Comparison of ENCODE assay signal across 19 mouse cellular contexts in genomic region chr6:127207308-127207707, GRCm38 (mm10). TPM values are rescaled to one million over a fixed set of nuclear protein-coding genes. Genes with fewer than 3 reads are reported as not detected.
DNase-seq lines count a peak whose midpoint lies in the region; ATAC-seq and TF ChIP-seq lines count a peak whose summit lies in the region.
"Had no signal": no experiment of that assay in that cellular context is flagged by ENCODE, and none has a peak within 500 bp of the region (broad histone marks: within the 10 kb centered on the region; RNA-seq: fewer than 3 reads in every experiment).

No protein-coding gene starts in this region.

- H3K9me3 ChIP-seq in stomach, embryonic 16.5 days (replicated peaks; ENCODE audit: control insufficient read depth, low read length) = no peaks in the 10 kb centered on the region
- H3K9me3 ChIP-seq in stomach, postnatal 0 days (ENCODE audit: control insufficient read depth, low read length) = no peaks in the 10 kb centered on the region
- H3K9me3 ChIP-seq: embryonic facial prominence, embryonic 10.5 days; embryonic facial prominence, embryonic 12.5 days; forebrain, embryonic 13.5 days; forebrain, embryonic 15.5 days had no signal

- H3K4me2 ChIP-seq in stomach, embryonic 16.5 days (ENCODE audit: low read depth, low read length) = no peak overlapping the region
- no peak overlapping the region for H3K4me2 ChIP-seq in stomach, postnatal 0 days (replicated peaks; ENCODE audit: low read depth)
- H3K4me2 ChIP-seq: embryonic facial prominence, embryonic 12.5 days; forebrain, embryonic 13.5 days; forebrain, embryonic 15.5 days had no signal

- 55% methylated on average over 5 of the region's 5 CpGs for WGBS in stomach, embryonic 16.5 days
- 60% methylated on average over 5 of the region's 5 CpGs for WGBS in stomach, postnatal 0 days

- peak; percentile 29; the same call in 1 of the 2 replicates for ATAC-seq in stomach, embryonic 16.5 days (ENCODE audit: insufficient read depth, low FRiP score)
- no peak; the same call in 1 of the 2 replicates for ATAC-seq in stomach, postnatal 0 days (ENCODE audit: low FRiP score, low TSS enrichment)
- ATAC-seq: activated CD4-positive, CD25-positive, alpha-beta regulatory T cell, adult 4 months; forebrain, embryonic 13.5 days; forebrain, embryonic 15.5 days; forebrain, postnatal 0 days had no signal

- no peak for TF ChIP-seq EP300 in stomach, postnatal 0 days (optimal IDR thresholded peaks at IDR 0.05)

- H3K4me3 ChIP-seq in stomach, embryonic 16.5 days (replicated peaks; ENCODE audit: low read length) = no peak overlapping the region
- no peak overlapping the region for H3K4me3 ChIP-seq in stomach, postnatal 0 days (ENCODE audit: low read depth, low read length)
- H3K4me3 ChIP-seq: embryonic facial prominence, embryonic 10.5 days; embryonic facial prominence, embryonic 12.5 days; forebrain, embryonic 13.5 days; forebrain, embryonic 15.5 days had no signal

- H3K27ac ChIP-seq in stomach, embryonic 16.5 days (ENCODE audit: low read length) = no peak overlapping the region
- H3K27ac ChIP-seq in stomach, postnatal 0 days (replicated peaks) = no peak overlapping the region
- H3K27ac ChIP-seq: embryonic facial prominence, embryonic 10.5 days; embryonic facial prominence, embryonic 12.5 days; forebrain, embryonic 13.5 days; forebrain, embryonic 15.5 days had no signal

- H3K36me3 ChIP-seq in stomach, embryonic 16.5 days (ENCODE audit: control insufficient read depth, insufficient read depth, low read length) = no peaks in the 10 kb centered on the region
- no peaks in the 10 kb centered on the region for H3K36me3 ChIP-seq in stomach, postnatal 0 days (ENCODE audit: control insufficient read depth, insufficient read depth, low read length)
- H3K36me3 ChIP-seq: embryonic facial prominence, embryonic 10.5 days; embryonic facial prominence, embryonic 12.5 days; forebrain, embryonic 15.5 days had no signal

- no peak for TF ChIP-seq CTCF in stomach, postnatal 0 days (IDR thresholded peaks at IDR 0.05; ENCODE audit: low read depth)

- no peak overlapping the region for H3K9ac ChIP-seq in stomach, embryonic 16.5 days (ENCODE audit: low read length)
- no peak overlapping the region for H3K9ac ChIP-seq in stomach, postnatal 0 days (ENCODE audit: low read length)
- H3K9ac ChIP-seq: embryonic facial prominence, embryonic 12.5 days; forebrain, embryonic 13.5 days; forebrain, embryonic 15.5 days; forebrain, postnatal 0 days had no signal

- no peaks in the 10 kb centered on the region for H3K4me1 ChIP-seq in stomach, embryonic 16.5 days (ENCODE audit: control insufficient read depth, insufficient read depth, low read length)
- H3K4me1 ChIP-seq in stomach, postnatal 0 days (replicated peaks; ENCODE audit: control insufficient read depth, insufficient read depth) = no peaks in the 10 kb centered on the region
- H3K4me1 ChIP-seq: embryonic facial prominence, embryonic 10.5 days; embryonic facial prominence, embryonic 12.5 days; forebrain, embryonic 13.5 days; forebrain, embryonic 15.5 days had no signal

- no peaks in the 10 kb centered on the region for H3K27me3 ChIP-seq in stomach, embryonic 16.5 days (ENCODE audit: control insufficient read depth, insufficient read depth, low read length)
- no peaks in the 10 kb centered on the region for H3K27me3 ChIP-seq in stomach, postnatal 0 days (ENCODE audit: control insufficient read depth, insufficient read depth, low read length)
- H3K27me3 ChIP-seq: embryonic facial prominence, embryonic 12.5 days; forebrain, embryonic 13.5 days; forebrain, embryonic 15.5 days had no signal

- DNase-seq in stomach, postnatal 0 days (ENCODE audit: low spot score) = no peak
- peak; percentile 10 for DNase-seq in ES-CJ7 (ENCODE audit: low read depth, low spot score)
- peak; percentile 39 for DNase-seq in induced T-regulatory cell, adult 2 months (ENCODE audit: low read depth)
- no peak for DNase-seq in adrenal gland, adult 8-10 months
- DNase-seq in cerebellum, adult 9-10 months = no peak
- DNase-seq: adrenal gland, postnatal 10 days; adrenal gland, postnatal 25 days; cerebellum, adult 11 months; cerebellum, adult 18-20 months; cerebellum, adult 8-10 months; cerebellum, postnatal 10 days; cerebellum, postnatal 25 days; forebrain, postnatal 0 days had no signal

RNA-seq across cellular contexts. Expression of gene Ccnd2, which starts 55.3 kb away (rescaled TPM):
- polyA plus RNA-seq in stomach, embryonic 16.5 days (2015; fragmentation: Nextera tagmentation; extraction: Ambion mirVana) = 932 and 1,032 TPM in 2 replicates
- polyA plus RNA-seq in stomach, postnatal 0 days (2015; fragmentation: Nextera tagmentation; extraction: Ambion mirVana) = 433 and 478 TPM in 2 replicates
- total RNA-seq in adrenal gland, adult 8-10 months (2022) = 100 to 1,000 TPM; 550 to 578 (median 567) TPM

Comparison
In these comparisons a context has a peak if more than half of its experiments do, and no peak if none do; other contexts are left out.
1. DNase-seq: peak in ES-CJ7 (single experiment) and induced T-regulatory cell, adult 2 months (single experiment); none in stomach, postnatal 0 days (single experiment), adrenal gland, adult 8-10 months (single experiment) and cerebellum, adult 9-10 months (single experiment).